Mouse (Mus musculus) ZHBTc4 (cell line): ENCODE measurements around the gene Thop1.

Experiments
- DNase-seq: peaks from one replicate; pipeline ENCODE4 v3.0.0-alpha.2; 2011; ENCODE audit warnings: low read depth, low spot score

The Thop1 gene

GRCm38 (mm10) chr10:81106113-81106721 is 36.4 kb downstream of the Thop1 start:
- DNase-seq: peak; percentile 99

- DNase-seq: peak; percentile 54
Measured at GRCm38 (mm10) chr10:81112946-81113345, 43.1 kb downstream of the Thop1 start.

- DNase-seq: no peak
Measured at GRCm38 (mm10) chr10:81119625-81120024, 49.8 kb downstream of the Thop1 start.

GRCm38 (mm10) chr10:81120650-81121049 is 50.8 kb downstream of the Thop1 start:
- no peak for DNase-seq

- no peak for DNase-seq
Measured at GRCm38 (mm10) chr10:81122889-81123288, 53.1 kb downstream of the Thop1 start.

GRCm38 (mm10) chr10:81123500-81123899 is 53.7 kb downstream of the Thop1 start:
- DNase-seq: no peak
